Mouse (Mus musculus) erythroblast, embryonic 14.5 days (primary cell): ENCODE data around the gene Gm49403.

Experiments
- GATA1 ChIP-seq: IDR thresholded peaks from 2 replicates; pipeline ENCODE4 v1.6.1; 2012; ENCODE audit warnings: low read length, inconsistent platforms, mixed read lengths
- TAL1 ChIP-seq: IDR thresholded peaks from 3 replicates; pipeline ENCODE4 v1.6.1; 2012; ENCODE audit warnings: low read length, inconsistent platforms, mixed read lengths

- TF ChIP-seq GATA1, result no peak
- no peak for TF ChIP-seq TAL1
Observed at GRCm38 (mm10) chr19:8919684-8920072, 35.9 kb downstream of the Gm49403 start.
